In genomic region chr15:31278090-31278489, GRCm38 (mm10) we compare ENCODE assay signal across 18 mouse cellular contexts. TPM values are rescaled to one million over a fixed set of nuclear protein-coding genes. Genes with fewer than 3 reads are reported as not detected.
DNase-seq lines count a peak whose midpoint lies in the region.
"Had no signal": no experiment of that assay in that cellular context is flagged by ENCODE, and none has a peak within 500 bp of the region (broad histone marks: within the 10 kb centered on the region; RNA-seq: fewer than 3 reads in every experiment).

No protein-coding gene starts in this region.

- intact Hi-C loops in heart, postnatal 10 days (cut with DNase I): no loop called here
- intact Hi-C loops in heart, postnatal 36 days (cut with DNase I): no loop called here
- intact Hi-C loops in left cerebral cortex, postnatal 4 days (cut with DNase I): no loop called here
- intact Hi-C loops in left cerebral cortex, postnatal 36 days (cut with DNase I): no loop called here

- peak; percentile 76 to 80 for DNase-seq in cerebellum, postnatal 14 days
- no peak for DNase-seq in cerebellum, postnatal 4 days (ENCODE audit: low spot score in 2 of 2)
- DNase-seq in heart, postnatal 10 days: peak; percentile 53 to 55
- no peak for DNase-seq in heart, postnatal 36 days
- peak; percentile 54 for DNase-seq in left cerebral cortex, postnatal 4 days
- no peak for DNase-seq in left cerebral cortex, postnatal 36 days (ENCODE audit: low spot score in 2 of 2)
- DNase-seq in NIH3T3 (ENCODE audit: low read depth): peak; percentile 26
- no peak for DNase-seq in frontal cortex, adult 2 months (ENCODE audit: extremely low spot score in 1 of 2, low spot score in 1 of 2)
- DNase-seq: adrenal gland, adult 8-10 months; cerebellum, adult 11-12 months; cerebellum, adult 9-11 months; gastrocnemius, postnatal 14 days; kidney, postnatal 4 days; liver, embryonic 13.5 days; lung, adult 2 months; lung, postnatal 14 days; thymus, adult 2 months; thymus, postnatal 36 days had no signal

RNA-seq across cellular contexts. Expression of gene Dap, which starts 54.0 kb away (rescaled TPM):
- total RNA-seq in heart, postnatal 10 days (2021): 10 to 100 TPM; 36.2 to 41.3 TPM
- 10 to 100 TPM; 18.0 to 19.8 TPM for total RNA-seq in heart, postnatal 36 days (2021)
- total RNA-seq in left cerebral cortex, postnatal 4 days (2021): 10 to 100 TPM in 1 of 2 experiments, 1 to 10 TPM in 1; 9.3 to 11.5 TPM
- 1 to 10 TPM; 6.0 to 7.2 TPM for total RNA-seq in left cerebral cortex, postnatal 36 days (2021)
- polyA plus RNA-seq in frontal cortex, adult 2 months (2012; rRNA removed): 13.3 and 14.9 TPM in 2 replicates

Comparison
In these comparisons a context has a peak if more than half of its experiments do, and no peak if none do; other contexts are left out.
1. DNase-seq: peak in cerebellum, postnatal 14 days (2 of 2), heart, postnatal 10 days (2 of 2), left cerebral cortex, postnatal 4 days (single experiment) and NIH3T3 (single experiment); none in cerebellum, postnatal 4 days (0 of 2), heart, postnatal 36 days (0 of 2), left cerebral cortex, postnatal 36 days (0 of 2) and frontal cortex, adult 2 months (0 of 2).